Mouse (Mus musculus) E14TG2a.4 (cell line): ENCODE results near the gene Mical3.

ENCODE experiments used
- H3K27me3 ChIP-seq: 2 replicates; pipeline ENCODE4 v1.6.1; 2014; ENCODE audit warnings: low read length, control low read depth; ENCODE audit not compliant: insufficient read depth
- H3K36me3 ChIP-seq: 2 replicates; pipeline ENCODE4 v1.6.1; 2014; ENCODE audit warnings: low read length, control low read depth; ENCODE audit not compliant: insufficient read depth
- H3K4me1 ChIP-seq: replicated peaks from 2 replicates; pipeline ENCODE4 v1.6.1; 2014; ENCODE audit warnings: low read depth, low read length, control low read depth
- H3K4me3 ChIP-seq: replicated peaks from 2 replicates; pipeline ENCODE4 v1.5.1; 2014; ENCODE audit warnings: mild to moderate bottlenecking, low read length
- H3K9me3 ChIP-seq: 2 replicates; pipeline ENCODE4 v1.6.1; 2014; ENCODE audit warnings: low read length, control low read depth
- CTCF ChIP-seq: conservative IDR thresholded peaks from 2 replicates; pipeline ENCODE4 v1.5.1; 2014; ENCODE audit warnings: low read length
- NANOG ChIP-seq: IDR thresholded peaks from 2 replicates; pipeline ENCODE4 v1.6.1; 2014; ENCODE audit warnings: borderline replicate concordance, low read length, mixed read lengths
- POU5F1 ChIP-seq: IDR thresholded peaks from 2 replicates; pipeline ENCODE4 v1.6.1; 2014; ENCODE audit warnings: low read length, borderline replicate concordance

The Mical3 gene

GRCm38 (mm10) chr6:121002952-121003351, 127.8 kb downstream of the Mical3 start:
- H3K36me3 ChIP-seq: peaks cover 38% of the 10 kb centered on the region
- H3K9me3 ChIP-seq: no peaks in the 10 kb centered on the region
- peaks cover 34% of the 10 kb centered on the region for H3K4me1 ChIP-seq
- TF ChIP-seq CTCF (no peak), POU5F1 (no peak), NANOG (no peak)
- H3K27me3 ChIP-seq: no peaks in the 10 kb centered on the region
- peak overlapping the region; percentile 39 for H3K4me3 ChIP-seq

- no peak overlapping the region for H3K4me3 ChIP-seq
- no peak for TF ChIP-seq CTCF
- peaks cover 48% of the 10 kb centered on the region for H3K4me1 ChIP-seq
- H3K36me3 ChIP-seq: peaks cover 21% of the 10 kb centered on the region
- no peaks in the 10 kb centered on the region for H3K27me3 ChIP-seq
- H3K9me3 ChIP-seq: no peaks in the 10 kb centered on the region
Observed at GRCm38 (mm10) chr6:120999860-121000526, 130.8 kb downstream of the Mical3 start.

GRCm38 (mm10) chr6:120999087-120999486, 131.7 kb downstream of the Mical3 start:
- Histone ChIP-seq H3K36me3 (peaks cover 21% of the 10 kb centered on the region), H3K27me3 (no peaks in the 10 kb centered on the region), H3K4me3 (no peak overlapping the region), H3K4me1 (peaks cover 45% of the 10 kb centered on the region), H3K9me3 (no peaks in the 10 kb centered on the region)
- TF ChIP-seq CTCF (no peak), NANOG (no peak), POU5F1 (no peak)

- Histone ChIP-seq H3K4me3 (no peak overlapping the region), H3K4me1 (peaks cover 30% of the 10 kb centered on the region), H3K9me3 (no peaks in the 10 kb centered on the region), H3K27me3 (no peaks in the 10 kb centered on the region), H3K36me3 (peaks cover 11% of the 10 kb centered on the region)
- TF ChIP-seq NANOG (no peak), POU5F1 (no peak), CTCF (no peak)
Observed at GRCm38 (mm10) chr6:120996607-120997006, 134.2 kb downstream of the Mical3 start.

GRCm38 (mm10) chr6:120995541-120995940, 135.3 kb downstream of the Mical3 start:
- Histone ChIP-seq H3K4me3 (no peak overlapping the region), H3K9me3 (no peaks in the 10 kb centered on the region)
- TF ChIP-seq POU5F1: no peak
- TF ChIP-seq CTCF: no peak
- TF ChIP-seq NANOG: no peak

GRCm38 (mm10) chr6:120991857-120992256, 138.9 kb downstream of the Mical3 start:
- Histone ChIP-seq H3K9me3 (no peaks in the 10 kb centered on the region), H3K4me3 (no peak overlapping the region), H3K27me3 (no peaks in the 10 kb centered on the region), H3K36me3 (no peaks in the 10 kb centered on the region; the same call in none of the 2 replicates), H3K4me1 (peaks cover 31% of the 10 kb centered on the region)
- TF ChIP-seq POU5F1 (no peak), NANOG (no peak), CTCF (no peak)

More at GRCm38 (mm10) chr6:120995541-120995940, 135.3 kb downstream of the Mical3 start:
- Histone ChIP-seq H3K36me3 (peaks cover under 1% of the 10 kb centered on the region), H3K27me3 (no peaks in the 10 kb centered on the region), H3K4me1 (peaks cover 30% of the 10 kb centered on the region)

- H3K27me3 ChIP-seq: no peaks in the 10 kb centered on the region
- H3K9me3 ChIP-seq: no peaks in the 10 kb centered on the region
- no peak overlapping the region for H3K4me3 ChIP-seq
- TF ChIP-seq NANOG (no peak), POU5F1 (no peak), CTCF (no peak)
- peaks cover 25% of the 10 kb centered on the region for H3K4me1 ChIP-seq
- peaks cover 5% of the 10 kb centered on the region; the same call in 1 of the 2 replicates for H3K36me3 ChIP-seq
Observed at GRCm38 (mm10) chr6:120987571-120988084, 143.2 kb downstream of the Mical3 start.

GRCm38 (mm10) chr6:120987164-120987563, 143.6 kb downstream of the Mical3 start:
- no peaks in the 10 kb centered on the region for H3K27me3 ChIP-seq
- H3K36me3 ChIP-seq: peaks cover 5% of the 10 kb centered on the region; the same call in 1 of the 2 replicates
- no peak for TF ChIP-seq POU5F1
- no peak for TF ChIP-seq CTCF
- no peak for TF ChIP-seq NANOG
- peaks cover 24% of the 10 kb centered on the region for H3K4me1 ChIP-seq
- H3K9me3 ChIP-seq: no peaks in the 10 kb centered on the region
- no peak overlapping the region for H3K4me3 ChIP-seq
